Mouse (Mus musculus) kidney, postnatal 14 days (tissue): ENCODE results near the gene Pdcl3.
"Not testable (repeated sequence)": the region's sequence is repeated elsewhere in the genome, so short reads cannot be mapped to it uniquely, and the experiment has no call there.

Experiments
- DNase-seq: peaks from one replicate; pipeline ENCODE4 v3.0.0; 2022; ENCODE audit warnings: mixed read lengths

Pdcl3 gene

GRCm38 (mm10) chr1:39025840-39026239 lies 40.4 kb downstream of the Pdcl3 start:
- DNase-seq: no peak

- DNase-seq: no peak
Measured at GRCm38 (mm10) chr1:39029176-39029575, 43.8 kb downstream of the Pdcl3 start.

- DNase-seq: no peak
Measured at GRCm38 (mm10) chr1:39030108-39030507, 44.7 kb downstream of the Pdcl3 start.

GRCm38 (mm10) chr1:39035817-39036216 lies 50.4 kb downstream of the Pdcl3 start:
- no peak for DNase-seq

GRCm38 (mm10) chr1:39042188-39042587 lies 56.8 kb downstream of the Pdcl3 start:
- DNase-seq: no peak

- DNase-seq: not testable (repeated sequence)
Measured at GRCm38 (mm10) chr1:39044442-39044841, 59.0 kb downstream of the Pdcl3 start.

GRCm38 (mm10) chr1:39046689-39047088 lies 61.3 kb downstream of the Pdcl3 start:
- DNase-seq: no peak
